Mouse (Mus musculus) heart, adult 2 months (tissue): ENCODE data around the gene Ube2l6.

Experiments used
- CTCF ChIP-seq: fragments of 200-600 bp; IDR thresholded peaks from 2 replicates; pipeline ENCODE4 v1.8.1; 2022; ENCODE audit warnings: antibody characterized with exemption, mild to moderate bottlenecking, moderate library complexity
- POLR2A ChIP-seq: fragments of 200-500 bp; IDR thresholded peaks from 2 replicates; pipeline ENCODE4 v1.6.1; 2011; ENCODE audit warnings: mild to moderate bottlenecking, low read depth, low read length, control low read depth; ENCODE audit not compliant: insufficient read depth

GRCm38 (mm10) chr2:84826488-84827282 is 28.1 kb downstream of the Ube2l6 start, which contains the start of gene Timm10:
- no peak for TF ChIP-seq CTCF
- TF ChIP-seq POLR2A = peak; percentile 61
